Mouse (Mus musculus): ENCODE results near the gene Nudt8.

GRCm38 (mm10) chr19:3951461-3951860, 48.9 kb upstream of the Nudt8 start:
- no peak for TF ChIP-seq EP300 (optimal IDR thresholded peaks at IDR 0.05)
- no peak for TF ChIP-seq CTCF (IDR thresholded peaks at IDR 0.05; ENCODE audit: low read depth)
